Mouse (Mus musculus) midbrain, embryonic 15.5 days (tissue): ENCODE results near the gene Upp2. TPM values are rescaled to one million over a fixed set of nuclear protein-coding genes. Genes with fewer than 3 reads are reported as not detected.

ENCODE experiments used
- ATAC-seq: fragments of 200-750 bp; cut with Nextera tagmentation; replicated peaks from 2 replicates; pipeline ENCODE4 v1.8.0; 2017; ENCODE audit warnings: moderate TSS enrichment
- H3K27ac ChIP-seq: fragments of 300-500 bp; sonication (generic); 2 replicates; pipeline ENCODE4 v1.5.1; 2015; ENCODE audit warnings: mild to moderate bottlenecking, inconsistent platforms
- H3K27me3 ChIP-seq: fragments of 300-500 bp; sonication (generic); replicated peaks from 2 replicates; pipeline ENCODE4 v1.6.1; 2015; ENCODE audit warnings: inconsistent platforms
- H3K36me3 ChIP-seq: fragments of 300-500 bp; sonication (generic); replicated peaks from 2 replicates; pipeline ENCODE4 v1.6.1; 2015; ENCODE audit warnings: inconsistent platforms
- H3K4me1 ChIP-seq: fragments of 300-500 bp; sonication (generic); 2 replicates; pipeline ENCODE4 v1.6.1; 2015; ENCODE audit warnings: inconsistent platforms
- H3K4me2 ChIP-seq: fragments of 300-500 bp; sonication (generic); 2 replicates; pipeline ENCODE4 v1.6.1; 2015; ENCODE audit warnings: inconsistent platforms, mild to moderate bottlenecking, moderate library complexity
- H3K4me3 ChIP-seq: fragments of 300-500 bp; sonication (generic); 2 replicates; pipeline ENCODE4 v1.5.1; 2015; ENCODE audit warnings: mild to moderate bottlenecking, inconsistent platforms
- H3K9ac ChIP-seq: fragments of 300-500 bp; sonication (generic); 2 replicates; pipeline ENCODE4 v1.6.1; 2015; ENCODE audit warnings: mild to moderate bottlenecking, inconsistent platforms
- H3K9me3 ChIP-seq: fragments of 300-500 bp; sonication (generic); 2 replicates; pipeline ENCODE4 v1.6.1; 2016; ENCODE audit warnings: inconsistent platforms
- WGBS: fragments of 180-500 bp; shearing (Covaris S2); methylation state at CpG from one replicate; pipeline ENCODE4 v1.1.7; 2015; ENCODE audit warnings: mixed read lengths; 5-methylcytosine and 5-hydroxymethylcytosine counted together
- polyA plus RNA-seq: library from polyadenylated mRNA; unstranded; fragments of >200 nt; fragmentation: Nextera tagmentation; extraction: Ambion mirVana; gene quantifications from 2 replicates; pipeline ENCODE4 v1.2.1, GENCODE M21; 2015

Gene Upp2
- polyA plus RNA-seq, 1 experiment from 2014 or later, result 15.2 TPM

GRCm38 (mm10) chr2:58627981-58628380 lies 60.9 kb downstream of the Upp2 start:
- no peak overlapping the region for H3K4me2 ChIP-seq
- H3K9me3 ChIP-seq, result no peaks in the 10 kb centered on the region
- no peak overlapping the region for H3K9ac ChIP-seq
- ATAC-seq, result no peak; the same call in 1 of the 2 replicates
- no peak overlapping the region for H3K4me3 ChIP-seq
- H3K36me3 ChIP-seq, result no peaks in the 10 kb centered on the region
- WGBS, result 25% methylated on average over 2 of the region's 2 CpGs
- 0 out of 2 replicates have a peak, but pooled peaks cover 4% of the 10 kb centered on the region for H3K4me1 ChIP-seq
- H3K27ac ChIP-seq, result no peak overlapping the region
- no peaks in the 10 kb centered on the region for H3K27me3 ChIP-seq

DNA sequence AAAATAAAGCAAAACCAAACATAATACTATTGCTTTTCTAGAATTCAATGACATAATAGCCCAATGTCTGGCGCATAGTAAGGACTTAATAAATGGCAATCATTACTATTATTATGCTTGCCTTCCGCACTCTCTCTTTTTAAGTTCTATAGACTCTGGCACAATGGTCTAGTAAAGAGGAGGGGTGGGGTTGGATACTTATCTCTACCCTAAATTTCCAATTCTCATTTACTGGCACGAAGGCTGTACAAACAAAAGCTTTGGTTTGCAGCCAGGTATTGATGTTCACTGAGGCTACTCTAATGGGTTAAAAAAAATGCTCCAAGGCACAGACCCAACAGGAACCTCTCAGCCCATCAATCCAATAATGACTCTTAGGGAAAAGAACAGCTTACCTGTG lies 61.9 kb downstream of the Upp2 start:
- no peak for ATAC-seq
- Histone ChIP-seq H3K4me2 (no peak overlapping the region), H3K36me3 (no peaks in the 10 kb centered on the region), H3K27ac (no peak overlapping the region), H3K9me3 (no peaks in the 10 kb centered on the region), H3K9ac (no peak overlapping the region), H3K4me1 (0 out of 2 replicates have a peak, but pooled peaks cover 4% of the 10 kb centered on the region), H3K27me3 (no peaks in the 10 kb centered on the region), H3K4me3 (no peak overlapping the region)
- 55% methylated on average over 3 of the region's 3 CpGs for WGBS

- 56% methylated on average over 7 of the region's 7 CpGs for WGBS
These were observed 62.3 kb downstream of the Upp2 start for GRCm38 (mm10) chr2:58629440-58629839.

GRCm38 (mm10) chr2:58633791-58634190 lies 66.7 kb downstream of the Upp2 start:
- H3K9me3 ChIP-seq, result no peaks in the 10 kb centered on the region
- no peak overlapping the region for H3K4me3 ChIP-seq
- no peaks in the 10 kb centered on the region for H3K36me3 ChIP-seq
- no peak for ATAC-seq
- 95% methylated on average over 11 of the region's 11 CpGs for WGBS
- H3K9ac ChIP-seq, result no peak overlapping the region
- H3K4me1 ChIP-seq, result no peaks in the 10 kb centered on the region
- H3K27ac ChIP-seq, result no peak overlapping the region
- H3K4me2 ChIP-seq, result no peak overlapping the region
- no peaks in the 10 kb centered on the region for H3K27me3 ChIP-seq

More at GRCm38 (mm10) chr2:58629440-58629839, 62.3 kb downstream of the Upp2 start:
- no peak for ATAC-seq
- no peaks in the 10 kb centered on the region for H3K36me3 ChIP-seq
- H3K9me3 ChIP-seq, result no peaks in the 10 kb centered on the region
- H3K9ac ChIP-seq, result no peak overlapping the region
- H3K4me3 ChIP-seq, result no peak overlapping the region
- H3K27me3 ChIP-seq, result no peaks in the 10 kb centered on the region
- H3K4me2 ChIP-seq, result no peak overlapping the region
- 0 out of 2 replicates have a peak, but pooled peaks cover 4% of the 10 kb centered on the region for H3K4me1 ChIP-seq
- H3K27ac ChIP-seq, result no peak overlapping the region

DNA sequence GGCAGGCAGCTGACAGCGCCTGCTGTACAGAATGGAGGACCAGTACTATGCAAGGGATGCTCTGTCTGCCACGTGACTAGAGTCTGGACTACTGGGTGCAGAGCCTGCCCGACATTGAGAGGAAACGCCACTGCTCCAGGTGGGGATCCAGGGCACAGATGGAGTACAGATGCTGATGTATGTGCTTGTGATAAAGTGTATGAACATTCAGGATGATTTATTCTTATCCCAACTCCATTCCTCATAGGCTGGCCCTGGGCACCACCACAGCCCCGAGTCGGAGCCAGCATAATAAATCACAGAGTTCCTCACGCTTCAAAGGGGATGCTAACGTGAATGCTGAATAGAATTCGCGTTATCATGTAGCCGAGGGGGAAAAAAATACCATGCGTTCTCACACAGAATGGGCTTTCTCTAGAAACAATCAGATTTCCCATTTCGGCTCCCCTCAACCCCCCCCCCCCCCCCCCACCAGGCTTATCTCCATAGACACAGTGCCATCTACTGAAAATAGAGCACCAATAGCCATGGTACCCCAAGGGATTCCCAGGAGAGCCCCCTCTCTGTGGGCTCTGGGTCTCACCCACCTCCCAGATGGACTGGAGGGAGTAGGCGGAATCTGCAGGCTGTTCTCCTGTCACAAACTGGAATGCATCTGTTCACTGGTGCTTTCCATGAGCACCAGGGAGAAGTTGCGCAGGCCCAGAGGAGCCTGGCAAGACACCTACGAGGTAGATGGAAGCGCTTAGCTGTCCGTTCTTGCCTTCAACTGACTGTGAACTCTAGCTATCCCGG lies 74.9 kb downstream of the Upp2 start:
- H3K9ac ChIP-seq, result no peak overlapping the region
- ATAC-seq, result peak; percentile 72; the same call in 1 of the 2 replicates
- no peaks in the 10 kb centered on the region for H3K9me3 ChIP-seq
- no peak overlapping the region for H3K4me3 ChIP-seq
- 70% methylated on average over 19 of the region's 19 CpGs for WGBS
- no peaks in the 10 kb centered on the region for H3K27me3 ChIP-seq
- no peak overlapping the region for H3K4me2 ChIP-seq
- no peaks in the 10 kb centered on the region for H3K36me3 ChIP-seq
- H3K4me1 ChIP-seq, result 0 out of 2 replicates have a peak, but pooled peaks cover 4% of the 10 kb centered on the region
- H3K27ac ChIP-seq, result no peak overlapping the region

DNA sequence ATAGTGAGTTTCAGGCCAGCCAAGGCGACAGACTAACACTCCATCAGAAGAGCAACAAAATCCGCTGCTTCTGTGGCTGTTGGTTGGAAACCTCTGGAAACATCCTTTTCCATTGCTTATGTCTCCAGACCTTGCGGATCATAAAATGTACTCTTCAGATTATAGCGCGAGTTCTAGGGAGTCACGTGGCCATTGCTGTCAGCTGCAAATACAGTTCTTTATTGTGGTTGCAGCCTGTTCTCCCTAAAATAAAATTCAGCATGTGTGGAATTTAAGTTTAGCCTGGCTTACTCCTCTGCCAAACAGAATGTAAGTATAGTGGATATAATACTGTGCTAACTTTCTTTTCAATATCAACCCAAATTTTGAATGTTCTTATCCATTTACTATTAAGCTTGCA lies 78.6 kb downstream of the Upp2 start:
- Histone ChIP-seq H3K27ac (no peak overlapping the region), H3K36me3 (no peaks in the 10 kb centered on the region), H3K4me3 (no peak overlapping the region), H3K9me3 (no peaks in the 10 kb centered on the region), H3K27me3 (no peaks in the 10 kb centered on the region), H3K9ac (no peak overlapping the region), H3K4me1 (0 out of 2 replicates have a peak, but pooled peaks cover 4% of the 10 kb centered on the region), H3K4me2 (no peak overlapping the region)
- 96% methylated on average over 6 of the region's 6 CpGs for WGBS
- no peak for ATAC-seq

DNA sequence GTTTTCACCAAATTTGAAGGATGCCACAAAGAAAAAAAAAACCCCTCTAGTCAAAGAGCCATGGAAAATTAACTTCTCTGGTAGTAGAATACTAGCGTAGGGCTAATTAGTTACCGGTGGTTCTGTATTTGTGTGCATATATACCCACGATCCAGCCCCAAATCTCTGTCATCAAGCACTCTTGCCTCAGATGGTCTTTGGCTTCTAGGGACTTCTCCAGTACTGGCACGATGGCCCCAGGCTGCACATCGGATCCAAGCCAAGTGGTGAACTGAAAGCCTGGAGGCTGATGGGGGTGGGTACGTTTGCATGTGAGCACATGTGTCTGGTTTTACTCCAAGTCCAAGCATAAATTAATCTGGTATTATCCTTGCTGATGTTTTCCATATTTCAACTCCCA lies 88.1 kb downstream of the Upp2 start:
- Histone ChIP-seq H3K9me3 (no peaks in the 10 kb centered on the region), H3K27me3 (no peaks in the 10 kb centered on the region), H3K9ac (no peak overlapping the region), H3K36me3 (no peaks in the 10 kb centered on the region), H3K4me2 (no peak overlapping the region), H3K4me3 (no peak overlapping the region), H3K4me1 (peaks cover 3% of the 10 kb centered on the region; the same call in 1 of the 2 replicates), H3K27ac (no peak overlapping the region)
- WGBS, result 85% methylated on average over 6 of the region's 6 CpGs
- no peak for ATAC-seq

GRCm38 (mm10) chr2:58656959-58657358 lies 89.9 kb downstream of the Upp2 start:
- no peak for ATAC-seq
- H3K4me2 ChIP-seq, result no peak overlapping the region
- H3K36me3 ChIP-seq, result no peaks in the 10 kb centered on the region
- H3K4me3 ChIP-seq, result no peak overlapping the region
- 100% methylated on average over 1 of the region's 1 CpGs for WGBS
- no peak overlapping the region for H3K27ac ChIP-seq
- H3K27me3 ChIP-seq, result no peaks in the 10 kb centered on the region
- no peak overlapping the region for H3K9ac ChIP-seq
- no peaks in the 10 kb centered on the region for H3K9me3 ChIP-seq
- peaks cover 7% of the 10 kb centered on the region; the same call in 1 of the 2 replicates for H3K4me1 ChIP-seq

DNA sequence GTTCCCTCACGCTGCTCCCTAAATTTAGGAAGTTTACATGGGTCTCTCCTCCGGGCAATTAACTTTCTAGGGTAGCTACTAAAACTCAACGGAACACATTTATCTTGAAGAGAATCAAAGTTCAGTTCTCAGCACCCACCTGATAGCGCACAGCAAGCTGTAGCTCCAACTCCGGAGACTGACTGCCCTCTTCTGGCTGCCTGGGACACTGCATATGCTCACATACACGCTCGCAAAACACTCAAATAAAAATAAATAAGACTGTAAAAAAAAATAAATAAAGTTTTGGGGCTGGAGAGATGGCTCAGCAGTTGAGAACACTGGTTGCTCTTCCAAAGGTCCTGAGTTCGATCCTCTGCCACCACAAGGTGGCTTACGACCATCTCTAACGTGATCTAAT lies 90.8 kb downstream of the Upp2 start:
- Histone ChIP-seq H3K9ac (no peak overlapping the region), H3K4me1 (peaks cover 11% of the 10 kb centered on the region; the same call in 1 of the 2 replicates), H3K36me3 (no peaks in the 10 kb centered on the region), H3K4me3 (no peak overlapping the region), H3K9me3 (no peaks in the 10 kb centered on the region), H3K27ac (no peak overlapping the region), H3K4me2 (no peak overlapping the region), H3K27me3 (no peaks in the 10 kb centered on the region)
- WGBS, result 94% methylated on average over 10 of the region's 10 CpGs
- no peak for ATAC-seq

GRCm38 (mm10) chr2:58660591-58660990 lies 93.5 kb downstream of the Upp2 start:
- Histone ChIP-seq H3K36me3 (no peaks in the 10 kb centered on the region), H3K4me2 (no peak overlapping the region), H3K9me3 (no peaks in the 10 kb centered on the region), H3K9ac (no peak overlapping the region), H3K4me1 (peaks cover 11% of the 10 kb centered on the region; the same call in 1 of the 2 replicates), H3K4me3 (no peak overlapping the region), H3K27me3 (no peaks in the 10 kb centered on the region), H3K27ac (no peak overlapping the region)
- ATAC-seq, result 0 out of 2 replicates have a peak, but pooled peaks have one; percentile 19
- WGBS, result 57% methylated on average over 13 of the region's 13 CpGs

DNA sequence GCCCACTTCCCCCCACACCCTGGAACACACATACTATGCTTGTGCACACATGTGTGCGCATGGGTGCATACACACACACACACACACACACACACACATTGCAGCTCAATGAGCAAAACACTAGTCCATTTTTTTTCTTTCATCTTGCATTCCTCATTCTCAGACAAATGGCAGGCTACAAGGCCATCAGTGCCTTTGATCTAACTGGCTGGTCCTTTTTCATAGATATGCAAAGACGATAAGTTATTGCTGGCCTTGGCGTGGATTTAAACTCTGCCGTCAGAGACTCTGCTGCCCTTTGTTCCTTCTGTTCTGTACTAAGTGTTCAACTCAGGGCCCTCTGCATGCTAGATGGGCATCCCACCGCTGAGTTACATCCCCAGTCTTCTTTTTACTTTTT lies 94.0 kb downstream of the Upp2 start:
- H3K4me2 ChIP-seq, result no peak overlapping the region
- no peaks in the 10 kb centered on the region for H3K27me3 ChIP-seq
- H3K9me3 ChIP-seq, result no peaks in the 10 kb centered on the region
- H3K4me3 ChIP-seq, result no peak overlapping the region
- H3K9ac ChIP-seq, result no peak overlapping the region
- peaks cover 11% of the 10 kb centered on the region; the same call in 1 of the 2 replicates for H3K4me1 ChIP-seq
- whole genome bisulfite sequencing, result 58% methylated on average over 5 of the region's 5 CpGs
- no peak overlapping the region for H3K27ac ChIP-seq
- no peaks in the 10 kb centered on the region for H3K36me3 ChIP-seq
- ATAC-seq, result no peak

DNA sequence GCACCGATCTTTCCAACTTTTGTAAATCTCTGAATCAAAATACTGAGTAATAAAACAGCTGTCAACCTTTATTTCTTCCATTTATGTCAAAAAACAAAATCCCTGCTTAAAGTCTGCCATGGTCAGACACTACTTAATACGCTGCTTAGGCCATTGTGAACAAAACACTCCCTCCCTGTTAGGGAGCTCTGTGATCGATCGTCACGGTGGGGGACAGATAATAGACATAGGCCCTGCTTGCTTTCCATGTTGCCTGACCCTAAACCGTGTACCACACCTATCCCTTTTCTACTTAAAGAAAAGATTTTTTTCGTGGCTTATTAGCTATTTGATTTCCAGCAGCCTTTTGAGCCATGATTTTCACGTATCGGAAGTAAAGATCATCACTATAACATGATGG lies 95.6 kb downstream of the Upp2 start:
- no peak overlapping the region for H3K27ac ChIP-seq
- no peak for ATAC-seq
- no peak overlapping the region for H3K4me3 ChIP-seq
- H3K27me3 ChIP-seq, result 0 out of 2 replicates have a peak, but pooled peaks cover 2% of the 10 kb centered on the region
- no peaks in the 10 kb centered on the region for H3K36me3 ChIP-seq
- peaks cover 11% of the 10 kb centered on the region; the same call in 1 of the 2 replicates for H3K4me1 ChIP-seq
- H3K4me2 ChIP-seq, result no peak overlapping the region
- WGBS, result 31% methylated on average over 9 of the region's 9 CpGs
- H3K9ac ChIP-seq, result no peak overlapping the region
- no peaks in the 10 kb centered on the region for H3K9me3 ChIP-seq
